Mouse (Mus musculus) CD4-positive, CD25-positive, alpha-beta regulatory T cell, adult 4 months (primary cell): ENCODE results near the gene Gm12790. TPM values are rescaled to one million over a fixed set of nuclear protein-coding genes. Genes with fewer than 3 reads are reported as not detected.
"Not testable (repeated sequence)": the region's sequence is repeated elsewhere in the genome, so short reads cannot be mapped to it uniquely, and the experiment has no call there.

Experiments
- ATAC-seq: one replicate; pipeline ENCODE4 v1.8.0; 2017
- polyA plus RNA-seq, 2 experiments: library from polyadenylated mRNA; unstranded; fragments of 100-300 nt; shearing (Covaris generic); gene quantifications; one replicate each; pipeline ENCODE4 v1.2.1; 2017

The Gm12790 gene
- polyA plus RNA-seq = not detected

- ATAC-seq = not testable (repeated sequence)
Measured at GRCm38 (mm10) chr4:101980949-101981348, at the start of gene Gm12790. Gene Gm12790, minus strand, starts transcription at chr4:101981049.

- ATAC-seq = no peak
Measured at GRCm38 (mm10) chr4:102026619-102027018, 45.8 kb upstream of the Gm12790 start.

- no peak for ATAC-seq
Measured at GRCm38 (mm10) chr4:101998267-101998922, 17.5 kb upstream of the Gm12790 start.

- ATAC-seq = no peak
Measured at GRCm38 (mm10) chr4:101997426-101997825, 16.6 kb upstream of the Gm12790 start.

- ATAC-seq = not testable (repeated sequence)
Measured at GRCm38 (mm10) chr4:101986326-101986725, 5.5 kb upstream of the Gm12790 start, which contains the start of gene Gm12789. Gene Gm12789, plus strand, starts transcription at chr4:101986626.

GRCm38 (mm10) chr4:101985678-101986077 lies 4.8 kb upstream of the Gm12790 start:
- ATAC-seq = no peak

GRCm38 (mm10) chr4:101940107-101940506 lies 40.7 kb downstream of the Gm12790 start, which contains the start of gene Gm12794:
Gene Gm12794, plus strand, starts transcription at chr4:101940407.
- ATAC-seq = not testable (repeated sequence)

Other genes with a start within 250 kb of the Gm12790 start
- not detected for gene B020004J07Rik, start 137.0 kb downstream of the Gm12790 start, polyA plus RNA-seq
- not detected for gene C130073F10Rik, start 87.3 kb downstream of the Gm12790 start, polyA plus RNA-seq
- gene Gm12800, start 71.9 kb downstream of the Gm12790 start, polyA plus RNA-seq = not detected
- gene Gm12794, start 40.6 kb downstream of the Gm12790 start, polyA plus RNA-seq = not detected
- gene Gm12789, start 5.6 kb upstream of the Gm12790 start, polyA plus RNA-seq = not detected
- gene Pde4b, start 106.5 kb upstream of the Gm12790 start, polyA plus RNA-seq = 10 to 100 TPM; 68.4 to 84.0 TPM